Mouse (Mus musculus) heart, adult 2 months (tissue): ENCODE measurements at regions not wholly inside any gene's neighbourhood (a gene's known extent, or its start where the extent isn't known, plus 50 kb on each side); places are given as distances from the start of the nearest gene placed in this dataset.

ENCODE experiments used
- CTCF ChIP-seq: fragments of 200-600 bp; IDR thresholded peaks from 2 replicates; pipeline ENCODE4 v1.8.1; 2022; ENCODE audit warnings: antibody characterized with exemption, mild to moderate bottlenecking, moderate library complexity
- POLR2A ChIP-seq: fragments of 200-500 bp; IDR thresholded peaks from 2 replicates; pipeline ENCODE4 v1.6.1; 2011; ENCODE audit warnings: mild to moderate bottlenecking, low read depth, low read length, control low read depth; ENCODE audit not compliant: insufficient read depth

- TF ChIP-seq CTCF (no peak), POLR2A (no peak)
These were observed 213.3 kb downstream of the Ppp4r2 start for GRCm38 (mm10) chr6:101046755-101047154.
